Mouse (Mus musculus): ENCODE results near the gene Gm20903. TPM values are rescaled to one million over a fixed set of nuclear protein-coding genes. Genes with fewer than 3 reads are reported as not detected.
"Not testable (repeated sequence)": the region's sequence is repeated elsewhere in the genome, so short reads cannot be mapped to it uniquely, and the experiment has no call there.

Gene Gm20903
- total RNA-seq (2021), result not detected

GRCm38 (mm10) chrY:73669015-73669414, at the start of gene Gm20903:
Gene Gm20903 (plus strand): TSS chrY:73669315.
- DNase-seq (ENCODE audit: low spot score in 2 of 2); intact Hi-C loops (cut with DNase I): not testable (repeated sequence)

Measured in left cerebral cortex, postnatal 25 days (tissue).